Mouse (Mus musculus): ENCODE results near the gene Fgf11.

Gene Fgf11

DNA sequence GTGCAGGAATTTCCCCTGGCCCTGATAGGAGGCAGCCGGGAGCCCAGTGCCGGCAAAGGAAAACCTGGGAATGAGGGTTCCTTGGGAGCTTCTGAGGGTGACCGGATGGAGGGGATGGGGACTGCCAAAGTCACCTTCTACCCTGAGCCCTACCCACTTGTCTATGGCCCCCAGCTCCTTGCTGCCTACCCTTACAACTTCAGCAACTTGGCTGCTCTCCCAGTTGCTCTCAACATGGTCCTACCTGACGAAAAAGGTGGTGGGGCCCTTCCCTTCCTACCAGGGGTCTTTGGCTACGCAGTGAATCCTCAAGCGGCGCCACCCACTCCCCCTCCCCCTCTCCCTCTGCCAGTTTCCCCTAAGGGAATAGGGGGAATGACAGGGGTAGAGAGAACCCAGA, 22.7 kb downstream of the Fgf11 start:
- DNase-seq (ENCODE audit: low spot score): no peak

DNA sequence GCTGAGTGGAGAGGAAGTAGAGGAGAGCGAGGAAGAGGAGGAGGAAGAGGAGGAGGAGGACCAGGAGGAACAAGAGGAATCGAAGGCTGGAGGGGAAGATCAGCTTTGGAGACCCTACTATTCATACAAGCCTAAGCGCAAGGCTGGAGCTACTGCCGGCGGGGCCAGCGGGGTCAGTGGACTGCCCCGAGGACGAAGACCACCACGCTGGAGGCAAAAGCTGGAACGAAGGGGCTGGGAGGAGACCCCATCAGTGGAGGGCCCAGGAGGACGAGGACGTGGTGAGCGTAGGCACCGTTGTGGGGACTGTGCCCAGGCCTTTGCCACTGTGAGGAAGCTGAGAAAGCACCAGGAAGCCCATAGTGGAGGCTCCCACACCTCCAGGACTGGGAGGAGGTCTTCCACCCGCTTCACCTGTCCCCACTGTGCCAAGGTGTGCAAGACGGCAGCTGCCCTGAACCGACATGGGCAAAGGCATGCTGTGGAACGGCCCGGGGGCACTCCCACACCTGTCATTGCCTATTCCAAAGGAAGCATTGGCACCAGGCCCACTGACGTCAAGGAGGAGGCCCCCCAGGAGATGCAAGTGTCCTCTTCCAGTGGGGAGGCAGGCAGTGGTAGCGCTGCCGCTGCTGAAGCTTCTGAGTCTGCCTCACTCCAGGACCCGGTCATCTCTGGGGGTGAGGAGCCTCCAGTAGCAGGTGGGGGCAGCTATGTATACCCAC, 23.2 kb downstream of the Fgf11 start:
- DNase-seq (ENCODE audit: low spot score): no peak

DNA sequence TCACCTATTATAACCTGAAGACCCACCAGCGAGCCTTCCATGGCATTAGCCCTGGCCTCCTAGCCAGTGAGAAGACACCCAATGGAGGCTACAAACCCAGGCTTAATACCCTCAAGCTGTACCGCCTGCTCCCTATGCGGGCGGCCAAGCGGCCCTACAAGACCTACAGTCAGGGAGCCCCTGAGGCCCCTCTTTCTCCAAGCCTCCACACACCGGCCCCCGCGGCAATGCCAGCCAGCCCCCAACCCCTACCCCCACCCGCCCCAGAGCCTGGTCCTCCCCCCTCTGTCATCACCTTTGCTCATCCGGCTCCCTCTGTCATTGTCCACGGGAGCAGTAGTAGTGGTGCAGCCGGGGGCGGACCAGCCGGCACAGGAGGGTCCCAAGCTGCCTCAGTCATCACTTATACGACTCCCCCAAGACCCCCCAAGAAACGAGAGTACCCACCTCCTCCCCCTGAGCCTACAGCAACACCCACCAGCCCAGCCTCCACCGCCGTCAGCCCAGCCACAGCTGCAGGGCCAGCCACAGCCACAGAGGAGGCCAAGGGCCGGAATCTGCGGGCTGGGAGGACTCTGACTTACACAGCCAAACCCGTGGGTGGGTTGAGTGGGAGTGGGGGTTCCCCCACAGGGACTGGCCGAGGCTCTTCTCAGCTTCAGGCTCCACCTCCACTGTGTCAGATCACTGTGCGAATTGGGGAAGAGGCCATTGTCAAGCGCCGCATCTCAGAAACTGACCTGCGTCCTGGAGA, 24.0 kb downstream of the Fgf11 start:
- DNase-seq (ENCODE audit: low spot score): no peak

DNA sequence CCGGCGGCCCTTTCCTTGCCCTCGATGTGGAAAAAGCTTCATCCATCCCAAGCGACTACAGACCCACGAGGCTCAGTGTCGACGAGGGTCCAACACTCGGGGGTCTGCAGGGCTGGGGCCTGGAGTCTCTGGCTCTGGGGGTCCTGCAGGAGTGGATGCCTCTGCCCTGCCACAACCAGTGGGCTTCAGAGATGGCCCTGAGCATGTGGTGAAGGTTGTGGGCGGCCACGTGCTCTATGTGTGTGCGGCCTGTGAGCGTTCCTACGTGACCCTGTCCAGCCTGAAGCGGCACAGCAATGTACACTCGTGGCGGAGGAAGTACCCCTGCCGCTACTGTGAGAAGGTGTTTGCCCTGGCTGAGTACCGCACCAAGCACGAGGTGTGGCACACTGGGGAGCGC, 25.2 kb downstream of the Fgf11 start:
- DNase-seq (ENCODE audit: low spot score): no peak

DNA sequence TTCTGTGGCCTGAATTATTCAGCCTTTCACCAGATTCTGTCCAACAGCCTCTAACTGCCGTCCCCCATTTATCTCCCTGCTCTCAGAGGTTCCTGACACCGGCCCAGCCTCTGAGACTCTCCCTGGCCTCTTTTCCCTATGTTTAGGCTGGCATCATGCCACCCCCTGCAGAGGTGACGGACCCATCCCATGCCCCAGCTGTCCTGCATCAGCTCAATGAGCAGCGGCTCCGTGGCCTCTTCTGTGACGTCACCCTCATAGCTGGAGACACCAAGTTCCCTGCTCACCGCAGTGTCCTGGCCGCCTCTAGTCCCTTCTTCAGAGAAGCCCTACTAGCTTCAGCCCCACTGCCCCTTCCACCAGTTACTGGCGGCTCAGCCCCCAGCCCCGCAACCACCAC, 25.9 kb downstream of the Fgf11 start:
- DNase-seq (ENCODE audit: low spot score): no peak

DNA sequence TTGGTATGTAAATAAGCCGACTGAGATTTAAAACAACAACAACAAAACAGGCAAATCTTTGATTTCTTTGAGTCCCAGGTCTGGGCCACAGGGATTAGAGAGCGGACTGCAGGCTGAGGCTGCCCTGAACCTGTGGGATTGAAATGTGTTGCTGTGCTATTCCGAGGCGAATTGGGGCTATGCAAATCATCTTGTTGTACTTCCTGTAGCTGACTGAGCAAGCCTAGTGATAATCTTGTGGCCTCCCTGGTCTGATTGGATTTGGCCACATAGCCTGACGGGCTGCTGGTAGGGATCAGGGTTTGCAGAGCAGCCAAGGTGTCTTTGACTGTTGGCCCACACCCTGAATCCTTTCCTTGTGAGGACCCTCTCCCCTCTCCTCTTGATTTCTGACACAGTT, 26.7 kb downstream of the Fgf11 start:
- DNase-seq (ENCODE audit: low spot score): no peak

DNA sequence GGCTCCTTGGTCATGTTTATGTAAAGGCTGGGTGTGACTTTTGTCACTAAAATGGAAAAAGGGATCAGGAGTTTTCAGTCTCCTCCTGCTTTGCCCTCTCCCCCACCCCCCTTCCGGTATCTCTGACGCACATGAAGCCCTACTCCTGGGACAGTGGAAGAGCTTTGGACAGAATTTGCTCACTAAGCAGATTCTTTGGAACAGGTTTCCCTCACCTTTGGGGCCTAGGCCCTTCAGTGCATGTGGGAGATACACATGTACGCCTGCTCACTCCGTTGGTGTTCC, 34.1 kb downstream of the Fgf11 start:
- DNase-seq (ENCODE audit: low spot score): no peak

DNA sequence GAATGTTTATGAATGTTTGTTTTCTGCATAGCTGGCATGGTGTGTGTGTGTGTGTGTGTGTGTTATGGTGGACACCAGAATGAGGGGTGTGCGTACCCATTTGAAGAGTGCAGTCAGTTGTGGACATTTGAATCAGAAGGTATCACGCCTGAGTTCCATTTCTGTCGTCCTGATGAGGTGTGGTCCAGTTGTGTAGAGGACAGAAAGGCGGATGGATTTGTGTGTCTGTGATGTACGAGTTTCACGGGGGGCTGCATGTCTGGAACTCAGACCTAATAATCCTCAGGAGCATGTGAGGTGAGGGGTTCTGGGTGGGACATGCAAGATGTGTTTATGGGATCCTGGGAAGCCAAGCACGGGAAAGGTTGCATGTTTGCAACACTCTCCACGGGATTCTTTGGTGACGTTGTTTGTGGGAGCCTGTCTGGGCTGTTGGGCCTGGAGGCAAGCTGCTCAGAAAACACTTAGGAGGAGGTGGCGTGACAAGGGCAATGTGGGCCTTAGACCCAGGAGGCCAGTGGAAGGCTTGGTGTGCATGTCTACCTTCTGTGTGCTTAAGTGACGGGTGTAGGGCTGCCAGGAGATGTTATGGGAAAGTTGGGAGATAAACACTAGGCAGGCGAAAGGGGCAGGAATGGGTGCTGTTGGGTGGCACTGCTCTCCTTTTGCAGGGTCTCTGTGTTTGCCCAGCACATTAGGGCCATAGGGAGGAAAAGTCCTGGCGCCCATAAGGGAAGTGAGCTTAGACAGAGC, 34.6 kb downstream of the Fgf11 start:
- DNase-seq (ENCODE audit: low spot score): no peak

DNA sequence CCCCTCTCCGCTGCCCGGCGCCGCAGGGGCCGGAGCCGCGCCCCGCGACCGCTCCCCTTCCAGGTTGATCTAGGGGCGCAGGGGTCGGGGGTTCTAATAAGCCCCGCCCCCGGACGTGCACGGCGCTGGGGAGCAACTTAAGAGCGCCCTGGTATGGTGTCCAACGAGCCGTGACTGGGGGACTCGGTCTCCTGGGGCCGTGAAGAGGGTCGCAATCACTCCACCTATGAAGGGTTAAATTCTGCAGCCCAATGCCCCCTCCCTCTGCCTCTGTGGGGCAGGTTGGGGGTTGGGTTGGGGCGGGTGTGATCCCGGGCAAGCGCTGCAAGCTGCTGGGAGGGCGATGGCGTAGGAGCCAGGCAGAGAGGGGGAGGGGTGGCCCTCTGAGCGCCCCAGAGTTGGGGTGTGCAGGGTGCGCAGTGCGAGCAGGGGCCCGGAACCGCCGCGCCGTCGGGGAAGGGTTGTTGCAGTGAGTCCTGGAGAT, 35.5 kb downstream of the Fgf11 start:
- DNase-seq (ENCODE audit: low spot score): no peak

DNA sequence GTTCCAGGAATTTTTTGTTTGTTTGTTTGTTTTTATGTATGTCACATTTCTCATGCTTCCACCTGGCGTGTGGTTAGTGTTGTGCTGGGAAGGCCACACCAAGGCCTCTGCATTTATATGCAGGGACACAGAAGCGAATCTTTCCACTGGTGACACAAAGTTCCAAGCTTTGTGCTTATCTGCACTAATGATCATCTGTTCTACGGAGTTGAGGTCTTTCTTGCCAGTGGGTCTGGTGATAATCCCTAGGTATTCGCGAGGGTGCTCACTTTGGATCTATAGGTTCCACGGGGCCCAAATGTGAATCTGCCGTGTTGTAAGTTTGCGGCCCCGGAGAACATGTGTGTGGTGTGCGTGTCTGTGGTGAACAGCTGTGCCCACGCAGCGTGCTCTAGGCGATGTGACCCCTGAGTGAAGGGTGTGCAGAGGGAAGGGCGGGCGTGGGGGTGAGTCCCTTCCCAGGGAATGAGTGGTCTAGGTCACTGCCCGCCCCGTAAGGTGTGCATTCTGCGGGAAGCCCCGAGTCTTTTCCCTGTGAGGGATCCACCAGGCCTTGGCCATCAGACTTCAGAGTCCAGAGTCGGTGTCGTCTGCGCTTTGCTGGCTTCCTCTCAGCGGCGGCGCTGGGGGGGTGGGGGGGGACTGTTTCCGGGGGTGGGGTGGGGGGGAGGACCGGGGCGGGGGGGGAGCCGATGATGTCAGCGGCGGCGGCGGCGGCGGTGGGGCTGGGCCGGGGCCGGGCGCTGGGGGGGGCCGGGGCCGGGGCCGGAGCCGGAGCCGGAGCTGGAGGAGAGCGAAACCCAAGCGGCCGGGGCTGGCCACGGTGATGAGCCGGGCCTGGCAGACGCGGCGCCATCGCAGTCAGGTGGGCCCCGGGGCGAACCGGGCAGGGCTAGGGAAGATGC, 36.2 kb downstream of the Fgf11 start, which contains the start of gene Zbtb4:
TSS of gene Zbtb4 (plus strand) at position 692 of the 905 bp plus-strand sequence.
- no peak for DNase-seq (ENCODE audit: low spot score)

DNA sequence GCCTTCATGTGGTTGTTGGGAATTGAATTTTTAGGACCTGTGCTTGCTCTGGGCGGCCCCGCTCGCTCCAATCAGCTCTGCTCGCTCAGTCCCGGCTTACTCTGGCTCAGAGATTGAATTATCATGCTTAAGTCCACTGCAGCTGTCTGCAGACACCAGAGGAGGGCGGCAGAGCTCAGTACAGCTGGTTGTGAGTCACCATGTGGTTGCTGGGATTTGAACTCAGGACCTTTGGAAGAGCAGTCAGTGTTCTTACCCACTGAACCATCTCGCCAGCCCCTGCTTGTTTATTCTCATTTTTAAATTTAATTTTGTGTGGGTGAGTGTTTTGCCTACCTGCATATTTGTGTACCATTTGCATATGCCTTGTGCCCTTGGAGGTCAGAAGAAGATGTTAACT, 38.1 kb downstream of the Fgf11 start:
- no peak for DNase-seq (ENCODE audit: low spot score)

DNA sequence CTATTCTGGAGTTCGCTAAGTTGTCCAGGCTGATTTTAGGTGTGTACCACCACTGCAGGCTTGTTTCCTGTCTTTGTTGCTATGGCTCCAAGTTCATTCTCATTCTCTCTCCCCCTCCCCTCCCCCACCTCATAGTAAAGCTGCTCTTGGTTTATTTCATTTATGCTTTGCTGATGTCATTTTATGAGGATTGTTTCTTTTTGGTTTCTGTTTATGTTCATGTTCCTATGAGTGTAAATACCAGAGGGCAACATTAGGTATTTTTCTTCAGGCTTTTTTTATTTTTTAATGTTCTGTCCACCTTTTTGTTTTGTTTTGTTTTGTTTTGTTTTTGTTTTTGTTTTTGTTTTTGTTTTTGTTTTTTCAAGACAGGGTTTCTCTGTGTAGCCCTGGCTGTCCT, 39.8 kb downstream of the Fgf11 start, which contains the start of gene Slc35g3:
TSS of gene Slc35g3 (minus strand) at position 101 of the 400 bp plus-strand sequence.
- no peak for DNase-seq (ENCODE audit: low spot score)

DNA sequence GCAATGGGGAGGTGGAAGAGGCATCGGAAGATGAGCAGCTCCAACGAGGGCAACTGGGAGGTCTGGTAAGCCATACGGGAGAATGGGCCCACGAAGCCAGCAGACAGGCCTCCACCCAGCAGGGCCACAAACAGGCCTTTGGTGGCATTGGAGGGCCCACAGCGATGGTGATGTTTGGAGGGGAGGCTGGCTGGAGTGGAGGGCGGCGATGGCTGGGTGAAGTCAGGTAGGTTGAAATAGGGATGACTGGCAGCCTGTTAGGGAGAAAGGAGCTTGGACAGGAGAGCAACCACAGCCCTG, 40.8 kb downstream of the Fgf11 start:
- DNase-seq (ENCODE audit: low spot score): no peak

DNA sequence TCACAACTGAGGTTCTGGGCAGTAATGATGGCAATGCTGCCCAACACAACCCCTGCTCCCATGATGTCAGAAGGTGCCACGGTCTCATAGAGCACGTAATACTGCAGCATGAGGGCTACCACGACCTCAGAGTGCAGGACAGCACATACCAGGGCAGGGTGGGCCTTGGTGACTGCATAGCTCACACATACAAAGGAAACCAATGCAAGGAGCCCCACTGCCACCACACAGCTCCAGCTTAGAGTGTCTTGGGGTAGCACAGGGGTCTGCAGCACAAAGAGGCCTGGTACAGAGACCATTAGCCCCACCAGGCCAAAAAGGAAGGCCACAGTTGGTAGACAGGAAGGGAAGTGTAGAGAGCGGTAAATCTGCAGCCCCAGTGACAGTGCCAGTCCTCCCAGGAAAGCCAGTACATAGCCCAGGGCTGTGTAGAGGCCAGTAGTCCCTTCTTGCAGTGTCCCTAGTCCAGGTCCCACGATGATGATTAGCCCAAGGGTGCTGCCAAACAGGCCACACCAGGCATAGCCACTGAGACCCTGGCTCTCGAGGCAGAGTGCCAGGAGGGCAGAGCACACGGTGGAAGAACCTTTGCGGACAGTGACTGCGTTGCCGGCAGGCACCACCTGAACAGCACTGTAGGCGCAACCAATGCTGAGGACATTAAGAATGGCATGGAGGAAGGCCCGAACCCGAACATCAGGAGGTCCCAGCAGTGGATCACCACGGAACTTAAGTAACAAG, 41.3 kb downstream of the Fgf11 start:
- no peak for DNase-seq (ENCODE audit: low spot score)

DNA sequence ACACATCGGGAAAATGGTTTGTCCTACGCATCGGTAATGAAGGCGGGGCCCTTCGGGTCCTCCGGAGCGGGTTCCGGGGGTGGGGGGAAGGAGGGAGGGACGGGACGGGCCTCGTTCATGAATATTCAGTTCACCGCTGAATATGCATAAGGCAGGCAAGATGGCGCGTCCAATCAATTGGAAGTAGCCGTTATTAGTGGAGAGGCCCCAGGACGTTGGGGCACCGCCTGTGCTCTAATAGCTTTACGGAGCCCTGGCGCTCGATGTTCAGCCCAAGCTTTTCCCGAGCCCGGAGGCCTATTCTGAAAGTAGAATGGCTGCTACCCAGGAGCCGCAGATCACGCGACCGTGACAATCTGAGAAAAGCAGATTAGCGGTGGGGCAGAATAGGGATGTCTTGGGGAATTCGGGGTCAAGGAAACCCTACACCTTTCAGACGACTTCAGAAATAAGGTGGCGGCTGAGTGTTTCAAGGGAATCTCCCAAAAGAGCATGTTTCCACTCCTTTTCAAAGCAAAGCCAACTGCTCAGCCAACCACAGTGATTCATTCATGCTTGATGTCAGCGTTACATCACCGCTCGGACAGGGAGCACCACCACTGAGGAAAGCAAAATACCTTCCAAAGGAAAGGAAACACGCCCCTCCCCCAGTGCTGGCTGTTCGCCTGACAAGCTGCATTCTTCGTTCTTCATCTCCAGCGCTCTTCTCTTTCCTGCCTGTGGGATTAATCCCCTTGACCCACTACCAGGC, 42.5 kb downstream of the Fgf11 start:
- DNase-seq (ENCODE audit: low spot score): no peak

DNA sequence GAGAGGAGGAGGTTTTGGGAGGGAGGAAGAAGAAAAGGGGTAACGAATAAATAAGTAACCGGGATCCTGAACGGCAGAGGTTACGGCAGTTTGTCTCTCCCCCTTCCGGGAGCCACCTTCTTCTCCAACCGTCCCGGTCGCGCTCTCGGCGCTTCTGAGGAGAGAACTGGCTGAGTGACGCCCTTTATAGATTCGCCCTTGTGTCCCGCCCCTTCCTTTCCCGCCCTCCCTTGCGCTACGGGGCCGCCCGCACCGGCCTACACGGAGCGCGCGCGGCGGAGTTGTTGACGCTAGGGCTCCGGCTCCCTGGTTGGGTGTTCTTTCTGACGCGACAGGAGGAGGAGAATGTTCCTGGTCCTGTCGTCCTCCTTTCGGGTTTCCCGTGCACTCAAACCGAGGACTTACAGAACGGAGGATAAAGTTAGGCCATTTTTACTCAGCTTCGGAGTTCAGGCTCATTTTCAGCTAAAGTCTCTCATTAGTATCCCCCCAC, 43.1 kb downstream of the Fgf11 start, which contains the start of gene Polr2a:
TSS of gene Polr2a (minus strand) at position 160 of the 493 bp plus-strand sequence.
- peak; percentile 91 for DNase-seq (ENCODE audit: low spot score)

DNA sequence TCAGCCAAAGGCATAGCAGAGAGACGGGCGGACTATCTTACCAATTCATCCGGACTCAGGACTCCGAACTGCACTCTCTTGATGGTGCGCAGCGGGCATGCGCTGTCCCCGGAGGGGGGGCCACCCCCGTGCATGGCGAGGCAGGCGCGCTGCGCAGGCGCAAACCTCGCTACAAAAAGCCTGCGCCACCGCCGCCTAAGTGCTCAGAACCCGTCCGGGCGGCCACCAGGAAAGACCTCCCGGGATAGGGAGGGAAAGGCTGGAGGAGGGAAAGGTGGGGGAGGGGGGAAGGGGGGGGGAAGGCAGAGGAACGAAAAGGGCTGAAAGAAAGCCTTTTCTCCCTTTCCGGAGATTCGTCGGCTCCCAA, 43.6 kb downstream of the Fgf11 start:
- DNase-seq (ENCODE audit: low spot score): peak; percentile 88

DNA sequence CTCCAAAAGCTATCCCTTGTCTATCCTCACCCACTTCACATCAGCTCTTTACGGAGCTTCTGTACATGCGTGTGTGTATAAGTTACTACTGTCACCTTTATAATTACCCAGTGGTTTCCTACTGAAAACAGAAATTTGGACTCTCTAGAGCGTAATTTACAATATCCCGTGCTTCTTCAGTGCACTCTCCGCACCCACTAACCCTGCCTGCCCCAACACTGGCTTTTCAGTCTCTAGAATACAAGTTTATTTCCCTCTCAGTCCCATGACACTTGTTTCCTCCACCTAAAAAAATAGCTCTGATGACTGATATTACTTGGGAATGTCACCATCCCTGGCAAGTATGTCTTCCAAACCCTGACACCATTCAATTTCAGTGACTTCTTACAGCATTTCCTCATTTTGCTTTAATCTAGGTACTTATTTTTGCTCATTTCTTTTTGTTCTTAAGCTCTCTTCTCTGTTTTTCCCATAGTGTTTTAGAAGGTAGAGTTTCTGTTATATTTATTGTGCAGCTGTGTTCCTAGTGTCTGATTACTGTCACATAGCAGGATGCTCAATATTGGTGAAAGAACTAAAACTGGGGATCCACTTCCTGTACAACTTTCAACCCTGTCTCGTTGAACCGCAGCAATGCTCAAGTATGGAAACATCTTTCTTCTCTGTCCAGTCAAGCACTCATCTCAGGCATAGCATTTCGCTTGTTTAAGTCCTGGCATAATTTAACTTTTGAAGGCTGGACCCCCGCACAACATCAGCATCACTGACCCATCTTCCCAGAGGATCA, 44.2 kb downstream of the Fgf11 start:
- DNase-seq (ENCODE audit: low spot score): no peak

DNA sequence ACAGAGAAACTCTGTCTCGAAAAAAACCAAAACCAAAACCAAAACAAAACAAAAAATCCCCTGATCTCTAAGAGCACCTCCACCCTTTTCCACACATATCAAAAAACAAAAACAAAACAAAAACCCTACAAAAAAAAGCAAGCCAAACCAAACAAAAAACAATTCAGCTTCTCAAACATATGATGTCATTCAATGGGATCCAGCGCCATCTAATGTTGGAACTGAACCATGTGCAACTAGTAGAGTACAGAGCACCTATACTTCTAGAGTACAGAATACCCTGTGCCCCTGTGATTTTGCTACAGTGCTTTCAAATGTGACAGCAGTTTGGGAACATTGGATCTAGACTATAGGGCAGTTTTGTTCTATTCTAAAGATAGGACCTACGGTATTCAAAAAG, 47.0 kb downstream of the Fgf11 start:
- DNase-seq (ENCODE audit: low spot score): no peak

DNA sequence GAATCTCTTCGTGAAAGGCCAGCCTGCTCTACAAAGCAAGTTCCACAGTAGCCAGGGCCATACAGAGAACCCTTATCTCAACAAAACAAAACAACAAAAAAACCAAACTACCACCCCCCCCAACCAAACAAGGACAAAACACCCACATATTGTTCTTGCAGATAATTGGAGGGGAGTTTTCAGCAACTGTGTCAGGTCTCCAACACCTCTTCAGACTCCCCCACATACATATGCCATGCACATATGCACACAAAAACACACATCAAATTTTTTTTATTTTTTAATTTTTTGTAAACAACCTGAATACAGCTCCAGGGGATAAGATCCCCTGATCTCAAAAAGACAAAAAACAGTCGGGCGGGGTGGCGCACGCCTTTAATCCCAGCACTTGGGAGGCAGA, 47.4 kb downstream of the Fgf11 start:
- DNase-seq (ENCODE audit: low spot score): no peak
